Mouse (Mus musculus) layer of hippocampus, adult 6 months (tissue): ENCODE measurements around the gene Lmod1. TPM values are rescaled to one million over a fixed set of nuclear protein-coding genes. Genes with fewer than 3 reads are reported as not detected.

Source experiments
- long read RNA-seq, 2 experiments: library from polyadenylated mRNA; unstranded; transcript quantifications; one replicate each; pipeline ENCODE4 v2.0.0; 2019 to 2020
- polyA plus RNA-seq: library from polyadenylated mRNA; unstranded; fragments of <200 nt; fragmentation: Nextera tagmentation; gene quantifications from 2 replicates; pipeline ENCODE4 v1.2.3, GENCODE M21; 2021

Lmod1 gene
- polyA plus RNA-seq, result 0.15 and 0.24 TPM in 2 replicates
- long read RNA-seq, experiment 1, partial matches to known transcripts, result 2 of 3 reads
- long read RNA-seq, experiment 1, other reads (novel, unspliced or antisense), result 1 of 3 reads
- long read RNA-seq, experiment 2, result 0 reads

GRCm38 (mm10) chr1:135324571-135324970 lies at the start of gene Lmod1:
TSS of gene Lmod1 (plus strand) at chr1:135324807.

GRCm38 (mm10) chr1:135283826-135284291 lies 40.7 kb upstream of the Lmod1 start, which contains the start of gene Rnpep:
TSS of gene Rnpep (minus strand) at chr1:135284084.

GRCm38 (mm10) chr1:135313284-135314031 lies 11.1 kb upstream of the Lmod1 start, which contains the start of gene Timm17a:
TSS of gene Timm17a (minus strand) at chr1:135313778.

GRCm38 (mm10) chr1:135374868-135375581 lies 50.4 kb downstream of the Lmod1 start, which contains the start of gene Shisa4:
TSS of gene Shisa4 (minus strand) at chr1:135375237.

Other genes starting within 250 kb of the Lmod1 start
- gene Lgr6, start 219.5 kb upstream of the Lmod1 start, polyA plus RNA-seq, result 0.77 and 1.4 TPM in 2 replicates
- gene Ptpn7, start 192.1 kb upstream of the Lmod1 start, polyA plus RNA-seq, result 0.08 TPM in 1 of 2 replicates, not detected in the other
- gene Arl8a, start 178.0 kb upstream of the Lmod1 start, polyA plus RNA-seq, result 22.7 and 26.0 TPM in 2 replicates
- gene Gpr37l1, start 157.1 kb upstream of the Lmod1 start, polyA plus RNA-seq, result 251 and 272 TPM in 2 replicates
- gene Elf3, start 66.2 kb upstream of the Lmod1 start, polyA plus RNA-seq, result 0.11 TPM in 1 of 2 replicates, not detected in the other
- gene Rnpep, start 40.7 kb upstream of the Lmod1 start, polyA plus RNA-seq, result 28.8 and 32.5 TPM in 2 replicates
- gene Timm17a, start 11.0 kb upstream of the Lmod1 start, polyA plus RNA-seq, result 294 and 297 TPM in 2 replicates
- 179 and 184 TPM in 2 replicates for gene Shisa4, start 50.4 kb downstream of the Lmod1 start, polyA plus RNA-seq
- 24.5 and 28.9 TPM in 2 replicates for gene Ipo9, start 105.7 kb downstream of the Lmod1 start, polyA plus RNA-seq